In genomic region chr12:40222251-40223081, GRCm38 (mm10) we compare ENCODE assay signal across 8 mouse cellular contexts. TPM values are rescaled to one million over a fixed set of nuclear protein-coding genes. Genes with fewer than 3 reads are reported as not detected.
A peak's percentile ranks its signal among the peaks of the same experiment; 100 is the strongest.
DNase-seq lines count a peak whose midpoint lies in the region; ATAC-seq lines count a peak whose summit lies in the region.

No protein-coding gene starts in this region.

- H3K27me3 ChIP-seq in intestine, embryonic 14.5 days (replicated peaks; ENCODE audit: control insufficient read depth, insufficient read depth, low read length) = no peaks in the 10 kb centered on the region

- peak overlapping the region; percentile 97 for H3K27ac ChIP-seq in intestine, embryonic 14.5 days (ENCODE audit: low read depth)

- no peaks in the 10 kb centered on the region for H3K9me3 ChIP-seq in intestine, embryonic 14.5 days (ENCODE audit: control insufficient read depth, low read length)

- under 1% methylated on average over 81 of the region's 81 CpGs for WGBS in intestine, embryonic 14.5 days

- H3K4me2 ChIP-seq in intestine, embryonic 14.5 days (ENCODE audit: low read length) = peak overlapping the region; percentile 93

- peak overlapping the region; percentile 93 for H3K9ac ChIP-seq in intestine, embryonic 14.5 days (ENCODE audit: low read length)

- no peaks in the 10 kb centered on the region for H3K36me3 ChIP-seq in intestine, embryonic 14.5 days (ENCODE audit: control insufficient read depth, insufficient read depth, low read length)

- peak; percentile 94 for ATAC-seq in intestine, embryonic 14.5 days (replicated peaks; ENCODE audit: low FRiP score, low TSS enrichment, low read depth)
- ATAC-seq in megakaryocyte progenitor cell, adult 5-6 weeks (replicated peaks; ENCODE audit: poor library complexity) = peak; percentile 58

- DNase-seq in adrenal gland, adult 2 months = peak; percentile 98
- peak; percentile 98 for DNase-seq in embryo, embryonic 11 days
- peak; percentile 98 for DNase-seq in gastrocnemius, postnatal 25 days
- DNase-seq in intestine, embryonic 14.5 days (ENCODE audit: low spot score) = peak; percentile 92
- DNase-seq in left cerebral cortex, postnatal 10 days (ENCODE audit: extremely low spot score in 1 of 2, low spot score in 2 of 2) = peak; percentile 95 to 97
- DNase-seq in right cerebral cortex, postnatal 10 days (ENCODE audit: low spot score in 2 of 2) = peak; percentile 97 to 98
- peak; percentile 84 for DNase-seq in urinary bladder, postnatal 25 days (ENCODE audit: low spot score)

- peak overlapping the region; percentile 99 for H3K4me3 ChIP-seq in intestine, embryonic 14.5 days (ENCODE audit: low read depth, low read length)

- H3K4me1 ChIP-seq in intestine, embryonic 14.5 days (replicated peaks; ENCODE audit: control insufficient read depth, insufficient read depth, low read length) = peaks cover 14% of the 10 kb centered on the region

- intact Hi-C loops in left cerebral cortex, postnatal 10 days (cut with DNase I) = no loop called here

RNA-seq across cellular contexts. Expression of gene Lsmem1, which starts 23.2 kb away (rescaled TPM):
- under 1 TPM in 1 of 2 experiments, not detected in 1; 0.12 TPM for total RNA-seq in adrenal gland, adult 2 months (2021)
- polyA plus RNA-seq in adrenal gland, adult 2 months (2012; rRNA removed) = not detected in 2 replicates
- 10 to 100 TPM; 33.2 to 62.1 TPM for total RNA-seq in gastrocnemius, postnatal 25 days (2021)
- not detected in 2 replicates for polyA plus RNA-seq in intestine, embryonic 14.5 days (2014; fragmentation: Nextera tagmentation; extraction: Ambion mirVana)
- total RNA-seq in left cerebral cortex, postnatal 10 days (2021) = 1 to 10 TPM in 1 of 2 experiments, under 1 TPM in 1; 0.92 to 1.7 TPM
- total RNA-seq in megakaryocyte progenitor cell, adult 5-6 weeks (2015) = not detected in 2 replicates
- total RNA-seq in megakaryocyte progenitor cell, adult 5-6 weeks (2017) = 0.24 and 0.54 TPM in 2 replicates

RNA-seq across cellular contexts. Expression of gene Ifrd1, which starts 25.8 kb away (rescaled TPM):
- total RNA-seq in adrenal gland, adult 2 months (2021) = 100 to 1,000 TPM; 149 to 180 TPM
- 40.2 and 58.2 TPM in 2 replicates for polyA plus RNA-seq in adrenal gland, adult 2 months (2012; rRNA removed)
- total RNA-seq in gastrocnemius, postnatal 25 days (2021) = 100 to 1,000 TPM in 1 of 2 experiments, 10 to 100 TPM in 1; 67.1 to 121 TPM
- polyA plus RNA-seq in intestine, embryonic 14.5 days (2014; fragmentation: Nextera tagmentation; extraction: Ambion mirVana) = 101 and 103 TPM in 2 replicates
- total RNA-seq in left cerebral cortex, postnatal 10 days (2021) = 100 to 1,000 TPM in 1 of 2 experiments, 10 to 100 TPM in 1; 89.8 to 108 TPM
- total RNA-seq in megakaryocyte progenitor cell, adult 5-6 weeks (2015) = 145 and 175 TPM in 2 replicates
- total RNA-seq in megakaryocyte progenitor cell, adult 5-6 weeks (2017) = 111 and 112 TPM in 2 replicates

Comparison
In these comparisons a context has a peak if more than half of its experiments do, and no peak if none do; other contexts are left out.
1. Peak in every context shown above with its lines: DNase-seq, ATAC-seq, H3K4me3 ChIP-seq and H3K27ac ChIP-seq.
2. RNA of gene Lsmem1, which starts 23.2 kb away (total RNA-seq): 33.2 to 62.1 TPM in gastrocnemius, postnatal 25 days; 0.92 to 1.7 TPM in left cerebral cortex, postnatal 10 days, 0.24 to 0.54 TPM in megakaryocyte progenitor cell, adult 5-6 weeks and 0.12 TPM in adrenal gland, adult 2 months; every median in the first group is over 10 times any median in the second.